ENCODE assay signal across 7 mouse cellular contexts in the genomic region with DNA sequence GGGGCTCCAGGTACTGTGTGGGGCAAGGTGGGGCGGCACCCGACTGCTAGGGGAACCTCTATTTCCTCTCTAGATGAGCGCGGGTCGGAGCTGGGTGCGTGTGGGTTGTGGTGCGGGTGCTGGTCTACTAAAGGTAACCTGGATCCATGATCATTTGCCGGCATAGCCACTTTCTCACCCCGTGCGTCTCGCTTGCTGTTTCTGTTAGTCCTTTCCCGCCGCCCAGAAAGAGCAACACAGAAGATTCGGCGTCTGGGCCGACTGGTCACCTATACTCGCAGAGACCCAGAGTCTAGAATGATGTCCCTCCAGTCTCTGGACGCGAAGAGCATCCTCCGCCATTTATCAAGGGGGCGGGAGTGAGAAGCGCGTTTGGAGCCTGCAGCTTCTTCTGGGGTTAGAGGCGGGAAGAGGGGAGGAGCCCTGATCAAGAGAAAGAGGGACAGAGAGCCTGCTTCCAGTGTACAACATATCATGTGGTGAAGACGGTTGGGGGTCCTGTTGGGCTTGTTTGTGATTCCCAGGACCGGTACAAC. TPM values are rescaled to one million over a fixed set of nuclear protein-coding genes. Genes with fewer than 3 reads are reported as not detected.
A peak's percentile ranks its signal among the peaks of the same experiment; 100 is the strongest.
DNase-seq lines count a peak whose midpoint lies in the region; ATAC-seq and TF ChIP-seq lines count a peak whose summit lies in the region.

A gene (minus strand): TSS at position 279 of the 536 bp plus-strand sequence.

- H3K4me2 ChIP-seq in lung, postnatal 0 days (replicated peaks; ENCODE audit: low read depth, low read length): peak within 1 kb of the TSS; percentile 96
- peak within 1 kb of the TSS; percentile 99 for H3K4me2 ChIP-seq in intestine, postnatal 0 days (replicated peaks; ENCODE audit: low read depth)

- no peaks in the 10 kb centered on the region for H3K9me3 ChIP-seq in lung, postnatal 0 days (ENCODE audit: low read length)
- no peaks in the 10 kb centered on the region for H3K9me3 ChIP-seq in intestine, postnatal 0 days (ENCODE audit: control insufficient read depth)

- no peak for TF ChIP-seq CTCF in lung, postnatal 0 days (IDR thresholded peaks at IDR 0.05)
- no peak for TF ChIP-seq CTCF in embryonic fibroblast, embryonic 13.5 days (IDR thresholded peaks at IDR 0.05; ENCODE audit: borderline replicate concordance, insufficient read depth, low read length)
- TF ChIP-seq CTCF in intestine, postnatal 0 days (IDR thresholded peaks at IDR 0.05; ENCODE audit: low read depth): no peak
- no peak for TF ChIP-seq CTCF in small intestine, adult 2 months (IDR thresholded peaks at IDR 0.05; ENCODE audit: extremely low read depth, insufficient read length, insufficient replicate concordance, low read depth, low read length)

- TF ChIP-seq EP300 in lung, postnatal 0 days (IDR thresholded peaks at IDR 0.05): no peak

- peaks cover 42% of the 10 kb centered on the region for H3K27me3 ChIP-seq in lung, postnatal 0 days (replicated peaks; ENCODE audit: insufficient read depth, low read length)
- H3K27me3 ChIP-seq in intestine, postnatal 0 days (replicated peaks; ENCODE audit: control insufficient read depth, insufficient read depth, low read length): peaks cover 25% of the 10 kb centered on the region; the same call in 1 of the 2 replicates
- peaks cover 35% of the 10 kb centered on the region for H3K27me3 ChIP-seq in small intestine, adult 2 months (ENCODE audit: control insufficient read depth, insufficient read depth, low read length)

- TF ChIP-seq POLR2A in embryonic fibroblast, embryonic 13.5 days (IDR thresholded peaks at IDR 0.05; ENCODE audit: low read depth, low read length): no peak
- no peak for TF ChIP-seq POLR2A in small intestine, adult 2 months (IDR thresholded peaks at IDR 0.05; ENCODE audit: low read depth, low read length)

- peak within 1 kb of the TSS; percentile 57 for H3K4me3 ChIP-seq in lung, postnatal 0 days (ENCODE audit: low read depth, low read length)
- H3K4me3 ChIP-seq in embryonic fibroblast, embryonic 13.5 days (ENCODE audit: insufficient read depth, low read length): peak within 1 kb of the TSS; percentile 38
- H3K4me3 ChIP-seq in intestine, postnatal 0 days (ENCODE audit: low read depth, low read length): peak within 1 kb of the TSS; percentile 65
- peak within 1 kb of the TSS; percentile 65 for H3K4me3 ChIP-seq in small intestine, adult 2 months (ENCODE audit: low read depth, low read length)

- no peak for ATAC-seq in lung, postnatal 0 days
- no peak for ATAC-seq in intestine, postnatal 0 days
- no peak for ATAC-seq in activated CD4-positive, CD25-positive, alpha-beta regulatory T cell, adult 4 months

- DNase-seq in lung, postnatal 0 days (ENCODE audit: low spot score): no peak
- no peak for DNase-seq in lung, postnatal 36 days
- DNase-seq in layer of hippocampus, adult 8-10 months (ENCODE audit: low spot score in 2 of 2): no peak

- no peak within 1 kb of the TSS for H3K27ac ChIP-seq in lung, postnatal 0 days (ENCODE audit: low read length)
- H3K27ac ChIP-seq in embryonic fibroblast, embryonic 13.5 days (ENCODE audit: insufficient read depth, low read length): no peak within 1 kb of the TSS
- H3K27ac ChIP-seq in intestine, postnatal 0 days (ENCODE audit: low read depth, low read length): peak within 1 kb of the TSS; percentile 54; the same call in 1 of the 2 replicates
- H3K27ac ChIP-seq in small intestine, adult 2 months (ENCODE audit: insufficient read depth, low read depth, low read length): no peak within 1 kb of the TSS

- H3K4me1 ChIP-seq in lung, postnatal 0 days (ENCODE audit: insufficient read depth, low read depth, low read length): no peaks in the 10 kb centered on the region; the same call in 1 of the 2 replicates
- H3K4me1 ChIP-seq in embryonic fibroblast, embryonic 13.5 days (ENCODE audit: control insufficient read depth, insufficient read depth, low read length): no peaks in the 10 kb centered on the region
- H3K4me1 ChIP-seq in intestine, postnatal 0 days (replicated peaks; ENCODE audit: control insufficient read depth, insufficient read depth, low read length): peaks cover 7% of the 10 kb centered on the region; the same call in 1 of the 2 replicates
- H3K4me1 ChIP-seq in small intestine, adult 2 months (ENCODE audit: control insufficient read depth, insufficient read depth, insufficient read length, low read length): peaks cover 3% of the 10 kb centered on the region

- no peaks in the 10 kb centered on the region for H3K36me3 ChIP-seq in lung, postnatal 0 days (ENCODE audit: insufficient read depth, low read length)
- H3K36me3 ChIP-seq in intestine, postnatal 0 days (ENCODE audit: control insufficient read depth, insufficient read depth): no peaks in the 10 kb centered on the region
- no peaks in the 10 kb centered on the region for H3K36me3 ChIP-seq in small intestine, adult 2 months (ENCODE audit: control insufficient read depth, insufficient read depth, low read length)

- no peak within 1 kb of the TSS for H3K9ac ChIP-seq in lung, postnatal 0 days (replicated peaks; ENCODE audit: low read depth)
- H3K9ac ChIP-seq in intestine, postnatal 0 days (ENCODE audit: low read depth, low read length): peak within 1 kb of the TSS; percentile 37; the same call in 1 of the 2 replicates

- 0% methylated on average over 25 of the region's 26 CpGs for WGBS in lung, postnatal 0 days
- WGBS in intestine, postnatal 0 days: 1% methylated on average over 26 of the region's 26 CpGs
- under 1% methylated on average over 26 of the region's 26 CpGs for WGBS in small intestine, adult 2 months

RNA-seq across cellular contexts. Expression of the gene that starts here (rescaled TPM):
- polyA plus RNA-seq in lung, postnatal 0 days (2015; fragmentation: Nextera tagmentation; extraction: Ambion mirVana): 0.98 and 1.3 TPM in 2 replicates
- 0.33 and 0.35 TPM in 2 replicates for polyA plus RNA-seq in embryonic fibroblast, embryonic 13.5 days (2011; ENCODE audit: insufficient read length, low read depth, missing spikeins)
- polyA plus RNA-seq in intestine, postnatal 0 days (2015; fragmentation: Nextera tagmentation; extraction: Ambion mirVana): 12.0 and 13.5 TPM in 2 replicates
- polyA plus RNA-seq in small intestine, adult 2 months (2012; rRNA removed): 2.6 and 4.5 TPM in 2 replicates
- total RNA-seq in layer of hippocampus, adult 8-10 months (2022): 1 to 10 TPM; 3.1 to 3.9 (median 3.8) TPM
- polyA plus RNA-seq in activated CD4-positive, CD25-positive, alpha-beta regulatory T cell, adult 4 months (2017; shearing (Covaris generic)): under 1 TPM; 0.17 to 0.44 TPM
